Mouse (Mus musculus): ENCODE measurements around the gene Kcnk6.
"Not testable (repeated sequence)": the region's sequence is repeated elsewhere in the genome, so short reads cannot be mapped to it uniquely, and the experiment has no call there.

Gene Kcnk6

DNA sequence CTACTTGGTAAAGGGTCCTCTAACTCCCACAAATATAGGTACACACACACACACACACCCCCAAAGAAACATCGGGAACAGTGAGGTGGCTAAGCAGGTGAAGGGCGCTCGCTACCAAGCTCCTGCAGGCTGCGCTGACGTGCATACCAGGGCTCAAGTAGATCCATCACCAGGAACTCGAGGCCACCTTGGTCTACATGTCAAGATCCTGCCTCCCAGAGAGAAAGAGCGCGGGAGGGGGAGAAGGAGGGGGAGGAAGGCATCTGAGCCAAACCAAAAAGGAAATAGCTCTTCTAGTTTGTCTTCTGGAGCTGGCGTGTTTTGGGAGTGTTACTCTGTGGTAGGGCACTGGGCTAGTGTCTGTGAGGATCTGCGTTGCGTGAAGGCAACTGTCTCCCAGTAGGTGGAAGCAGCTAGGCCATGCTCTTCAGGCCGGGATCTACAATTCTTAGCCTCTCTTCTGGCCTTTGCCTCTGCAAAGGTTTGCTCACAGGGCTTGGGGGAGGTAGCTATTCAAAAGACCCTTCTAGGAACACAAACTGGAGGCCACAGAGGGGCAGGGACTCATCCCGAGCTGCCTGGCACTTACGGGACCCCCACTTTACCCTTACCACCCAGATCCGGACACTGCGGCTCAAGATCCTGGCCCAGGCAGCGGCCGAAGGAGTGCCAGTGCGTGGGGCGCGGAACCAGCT is 14.5 kb upstream of the Kcnk6 start:
- DNase-seq, result no peak

DNA sequence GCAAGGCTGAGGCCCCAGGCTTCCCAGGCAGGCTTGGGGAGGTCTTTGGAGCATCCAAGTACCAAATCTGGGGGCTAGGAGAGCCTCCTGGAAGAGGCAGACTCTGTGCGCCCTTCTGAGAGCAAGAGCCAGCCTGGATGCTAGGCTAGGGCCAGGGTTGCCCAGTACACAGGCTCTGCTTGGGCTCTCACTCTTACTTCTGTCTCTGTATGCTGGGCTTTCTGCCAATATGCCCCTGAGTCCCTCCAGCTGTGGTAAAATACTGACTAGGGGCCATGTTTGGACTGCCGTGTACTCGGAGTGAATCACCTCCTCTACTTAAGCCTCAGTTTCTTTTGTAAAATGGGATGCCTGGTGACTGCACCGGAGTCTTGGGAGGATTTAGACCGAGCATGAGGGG is 13.7 kb upstream of the Kcnk6 start:
- DNase-seq, result no peak

DNA sequence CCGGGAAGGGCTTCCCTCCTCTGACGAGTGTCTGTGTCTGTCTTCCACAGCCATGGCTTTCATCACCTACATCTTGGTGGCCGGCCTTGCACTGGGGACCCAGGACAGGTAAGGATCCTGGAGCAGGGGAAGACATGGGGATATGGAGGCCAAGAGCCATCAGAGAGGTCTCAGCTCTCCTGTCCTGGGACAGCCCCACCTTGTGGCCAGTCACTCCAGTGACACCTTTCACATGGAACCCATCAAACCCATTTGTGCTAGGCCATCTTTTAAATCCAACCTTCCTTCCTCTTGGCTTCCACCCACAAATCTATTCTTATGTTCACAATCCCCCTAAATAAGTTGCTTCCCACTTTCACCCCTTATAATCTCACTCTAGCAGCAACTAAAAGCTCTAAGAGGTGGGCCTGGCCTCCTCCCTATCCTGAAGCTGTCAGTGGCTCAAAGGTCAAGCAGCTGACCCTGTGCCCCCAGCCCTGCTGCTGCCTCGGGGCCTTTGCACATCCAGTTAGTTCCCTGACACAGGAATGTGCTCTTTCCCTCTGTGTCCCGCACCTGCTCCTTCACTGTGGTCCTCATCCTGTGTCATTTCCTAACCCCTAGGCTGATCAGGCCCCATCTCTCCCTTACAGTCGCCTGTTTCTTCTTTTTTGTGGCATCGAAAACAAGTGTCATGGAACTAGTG is 12.6 kb upstream of the Kcnk6 start:
- DNase-seq, result no peak

DNA sequence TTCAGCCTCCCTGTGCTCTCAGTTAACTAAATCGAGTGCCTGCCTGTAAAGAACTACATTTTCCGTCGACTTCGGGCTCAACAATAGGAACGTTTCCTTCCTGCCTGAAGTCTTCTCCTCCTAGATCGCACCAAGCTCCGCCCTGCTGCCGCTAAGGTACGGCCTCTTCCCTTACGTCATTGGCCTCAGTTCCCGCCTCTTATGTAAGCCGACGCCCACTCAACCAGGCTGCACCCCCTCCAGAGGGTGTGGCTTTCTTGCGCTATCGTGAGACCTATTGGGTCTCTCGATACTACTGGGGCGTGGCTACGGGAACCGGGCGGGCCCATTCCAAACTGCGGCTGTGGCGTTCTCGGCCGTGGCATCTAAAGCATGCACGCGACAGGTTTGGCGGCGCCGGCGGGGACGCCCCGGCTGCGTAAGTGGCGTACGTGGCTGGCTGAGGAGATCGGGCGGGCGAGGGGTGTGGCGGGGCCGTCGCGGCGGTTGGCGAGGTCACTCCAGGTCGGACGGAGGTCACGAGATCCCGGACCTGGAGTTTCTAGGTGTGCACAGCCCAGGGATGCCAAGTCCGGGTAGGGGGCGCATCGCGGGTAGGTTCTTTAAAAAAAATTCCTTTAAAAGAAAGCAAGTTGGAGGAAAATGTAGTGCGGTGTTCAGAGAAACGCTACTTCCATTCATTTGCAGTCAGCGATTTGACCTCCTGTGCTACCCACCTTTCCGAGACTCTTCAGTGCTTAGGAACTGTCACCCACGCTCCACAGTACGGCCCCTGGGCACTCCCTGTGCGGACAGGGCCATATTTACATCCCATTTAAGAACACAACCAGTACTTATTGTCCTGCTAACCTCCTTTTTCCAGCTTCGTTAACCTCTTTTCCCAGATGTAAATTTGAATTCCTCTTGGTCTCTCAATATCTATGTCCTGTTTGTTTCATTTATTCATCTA is 6.0 kb upstream of the Kcnk6 start, which contains the start of gene Yif1b:
Gene Yif1b, plus strand, starts transcription at position 311 of the 949 bp plus-strand sequence.
- DNase-seq, result peak; percentile 99

DNA sequence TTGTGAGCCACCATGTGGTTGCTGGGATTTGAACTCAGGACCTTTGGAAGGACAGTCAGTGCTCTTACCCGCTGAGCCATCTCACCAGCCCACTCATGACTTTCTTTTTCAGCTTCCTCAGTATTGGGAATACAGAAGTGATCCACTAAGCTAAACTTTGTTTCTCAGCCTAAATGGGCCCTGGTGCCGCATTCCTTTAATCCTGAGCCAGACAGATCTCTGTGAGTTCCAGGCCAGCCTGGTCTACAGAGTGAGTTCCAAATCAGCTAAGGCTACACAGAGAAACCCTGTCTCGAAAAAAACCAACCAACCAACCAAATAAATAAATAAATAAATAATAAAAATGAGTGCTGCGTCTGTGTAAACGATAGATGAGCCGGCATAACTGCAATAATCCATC is 5.3 kb upstream of the Kcnk6 start:
- not testable (repeated sequence) for DNase-seq

DNA sequence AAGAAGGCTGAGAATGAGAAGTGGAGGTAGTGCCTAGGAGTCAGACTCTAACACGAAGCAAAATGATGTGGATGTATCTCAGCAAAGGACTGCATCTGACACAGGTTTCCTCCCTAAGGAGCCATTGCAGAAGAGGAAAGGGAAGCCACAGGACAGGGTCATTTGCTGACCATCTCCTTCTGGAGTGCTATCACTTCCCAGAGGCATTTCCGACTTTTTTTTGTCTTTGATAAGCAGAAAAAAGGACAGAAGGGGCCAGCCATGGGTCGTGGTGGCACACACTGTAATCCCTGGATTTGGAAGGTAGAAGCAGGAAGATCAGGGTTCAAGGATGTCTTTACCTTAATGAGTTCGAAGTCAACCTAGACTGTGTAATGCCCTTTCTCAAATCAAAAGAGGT is 4.3 kb upstream of the Kcnk6 start:
- no peak for DNase-seq

DNA sequence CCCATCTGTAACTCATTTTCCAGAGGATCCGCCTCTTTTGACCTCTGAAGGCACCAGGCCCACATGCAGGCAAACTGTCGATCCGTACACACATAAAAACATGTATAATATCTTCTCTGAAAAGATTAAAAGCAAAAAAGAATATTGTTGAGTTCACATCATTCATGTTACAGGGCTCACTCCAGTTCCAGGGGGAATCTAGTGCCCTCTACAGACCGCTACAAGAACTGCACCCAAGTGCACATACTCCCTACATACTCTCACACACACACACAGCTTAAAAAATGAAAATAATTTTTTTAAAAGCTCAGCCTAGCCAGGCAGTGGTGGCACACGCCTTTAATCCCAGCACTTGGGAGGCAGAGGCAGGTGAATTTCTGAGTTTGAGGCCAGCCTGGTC is 2.3 kb upstream of the Kcnk6 start:
- DNase-seq, result no peak

DNA sequence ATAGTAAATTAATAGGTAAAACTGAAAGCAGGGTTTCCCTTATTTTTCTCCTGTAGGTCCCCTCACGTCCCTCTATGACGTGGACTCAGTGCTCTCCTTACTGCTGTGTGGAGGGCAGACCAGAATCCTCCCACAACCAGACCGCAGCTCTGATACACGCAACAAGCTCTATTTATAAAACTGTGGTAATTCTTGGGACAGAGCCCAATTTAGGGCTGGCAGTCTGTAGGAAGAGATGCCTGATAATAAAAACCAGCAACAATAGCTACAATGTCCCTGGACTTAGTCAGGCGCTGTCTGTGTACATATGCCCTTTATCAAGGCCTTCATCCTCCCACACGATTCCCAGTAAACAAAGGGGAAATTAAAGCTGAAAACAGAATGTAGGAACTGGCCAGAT is 1.4 kb upstream of the Kcnk6 start:
- no peak for DNase-seq

DNA sequence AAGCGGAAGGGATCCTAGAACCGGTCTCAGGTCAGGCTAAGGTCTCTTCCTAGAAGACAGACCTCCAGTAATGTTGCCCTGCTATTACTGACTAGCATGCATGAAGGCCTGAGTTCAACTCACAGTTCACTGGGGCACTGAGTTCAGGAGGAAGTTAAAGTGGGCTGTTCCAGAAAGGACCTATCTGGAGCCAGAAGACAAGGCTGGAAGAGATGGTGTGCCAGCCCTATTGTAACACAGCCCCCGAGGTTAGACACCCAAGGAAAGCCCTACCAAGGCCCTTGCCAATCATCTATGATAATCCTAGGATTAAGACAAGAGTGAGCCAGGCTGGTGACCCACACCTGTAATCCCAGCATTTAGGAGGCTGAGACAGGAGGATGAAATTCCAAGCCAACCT is 798 bp downstream of the Kcnk6 start:
- DNase-seq, result no peak

DNA sequence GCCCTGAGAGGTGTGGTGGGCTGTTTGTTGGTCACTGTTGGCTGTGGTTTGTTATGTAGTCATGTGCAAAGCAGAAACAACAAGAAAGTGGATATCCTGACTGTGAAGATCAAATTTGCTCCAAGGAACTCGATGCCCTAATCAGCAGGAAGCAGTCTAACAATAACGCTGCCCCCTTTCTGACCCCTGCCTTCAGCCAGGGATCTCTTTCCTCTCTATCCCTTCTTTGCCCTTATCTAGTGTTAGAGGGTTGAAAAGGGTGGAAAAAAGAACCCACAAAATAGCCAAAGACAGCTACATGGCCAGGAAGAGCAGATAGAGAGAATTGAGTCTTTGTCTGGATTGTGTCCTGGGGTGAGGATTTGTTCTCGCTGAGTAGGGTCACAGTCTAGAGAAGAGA is 1.8 kb downstream of the Kcnk6 start:
- DNase-seq, result no peak

DNA sequence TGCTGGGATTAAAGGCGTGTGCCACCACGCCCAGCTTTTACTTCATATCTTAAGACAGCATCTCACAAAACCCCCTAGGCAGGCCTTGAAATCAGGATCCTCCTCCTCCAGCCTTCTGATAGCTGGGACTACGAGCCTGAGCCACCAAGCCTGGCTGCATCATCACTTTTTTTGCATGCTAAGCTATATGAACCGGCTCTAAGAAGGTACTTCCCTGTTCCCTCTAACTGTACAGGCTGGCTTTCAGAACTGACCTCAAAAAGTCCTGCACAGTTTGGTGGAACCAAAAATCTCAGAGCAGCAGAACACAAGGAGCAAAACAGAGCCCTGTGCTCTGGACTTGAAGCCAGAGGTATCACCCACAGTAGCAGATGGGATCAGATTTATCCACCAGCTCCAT is 4.1 kb downstream of the Kcnk6 start:
- DNase-seq, result no peak

DNA sequence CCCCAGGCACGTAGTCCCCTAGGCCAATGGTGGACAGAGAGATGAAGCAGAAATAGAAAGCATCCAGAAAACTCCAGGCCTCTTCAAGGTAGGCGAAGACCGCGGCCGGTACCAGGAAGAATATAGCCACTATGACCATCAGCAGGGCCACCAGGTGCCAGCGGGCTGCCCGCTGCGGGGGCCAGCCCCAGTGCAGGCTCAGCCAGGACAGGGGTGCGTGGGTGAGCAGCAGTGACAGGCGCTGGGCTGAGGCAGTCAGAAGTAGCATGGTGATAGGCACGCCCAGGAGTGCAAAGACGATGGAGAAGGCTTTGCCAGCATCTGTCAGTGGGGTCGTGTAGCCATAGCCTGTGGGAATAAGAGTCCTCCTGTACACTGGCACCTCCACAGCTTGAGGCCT is 6.8 kb downstream of the Kcnk6 start:
- DNase-seq, result no peak

DNA sequence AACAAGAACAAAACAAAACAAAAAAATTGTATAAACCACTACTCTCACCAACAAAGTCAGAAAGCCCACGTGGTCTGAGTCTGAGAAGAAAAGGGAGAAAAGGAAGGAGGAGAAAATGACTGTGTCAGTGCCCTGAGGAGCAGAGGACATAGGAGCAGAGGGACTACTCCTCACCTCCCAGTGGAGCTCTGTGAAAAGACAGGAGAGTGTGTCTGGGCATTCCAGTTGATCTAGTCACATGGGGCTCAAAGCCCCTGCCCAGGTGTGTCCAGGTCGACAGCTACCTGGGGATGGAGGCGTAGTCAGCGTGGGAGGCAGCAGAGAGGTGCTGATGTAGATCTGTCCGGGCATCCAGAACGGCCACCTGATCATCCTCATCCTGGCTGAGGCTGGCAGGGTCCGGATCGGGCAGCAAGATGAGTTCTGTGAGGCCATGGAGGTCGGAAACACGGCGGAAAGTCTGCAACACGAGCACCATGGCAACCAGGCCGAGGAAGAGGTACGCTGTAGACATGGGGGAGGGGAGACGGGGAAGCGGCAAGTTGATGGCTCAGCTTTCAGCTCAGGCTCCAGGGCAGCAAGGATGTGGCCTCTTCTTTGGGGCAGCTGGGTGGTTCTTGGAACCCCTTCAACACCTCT is 7.4 kb downstream of the Kcnk6 start:
- DNase-seq, result no peak

DNA sequence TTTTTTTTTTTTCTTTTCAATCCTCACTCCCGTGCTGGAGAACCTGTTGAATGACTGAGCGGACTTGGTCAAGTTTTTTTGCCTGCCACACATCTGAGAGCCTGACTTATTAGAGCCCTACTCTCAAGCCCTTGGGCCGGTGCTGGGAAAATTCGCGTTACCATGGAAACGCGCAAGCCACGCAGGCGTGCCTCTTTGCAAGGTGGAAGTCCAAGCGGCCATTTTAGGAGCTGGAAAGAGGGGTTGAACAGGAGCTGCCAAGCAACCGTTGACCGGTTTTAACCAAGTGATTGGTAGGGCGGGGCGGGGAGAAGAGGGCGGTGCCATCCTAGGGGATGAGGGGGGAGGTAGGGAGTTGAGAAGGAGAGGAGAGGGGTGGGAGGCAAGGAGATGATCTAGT is 17.5 kb downstream of the Kcnk6 start:
- no peak for DNase-seq

DNA sequence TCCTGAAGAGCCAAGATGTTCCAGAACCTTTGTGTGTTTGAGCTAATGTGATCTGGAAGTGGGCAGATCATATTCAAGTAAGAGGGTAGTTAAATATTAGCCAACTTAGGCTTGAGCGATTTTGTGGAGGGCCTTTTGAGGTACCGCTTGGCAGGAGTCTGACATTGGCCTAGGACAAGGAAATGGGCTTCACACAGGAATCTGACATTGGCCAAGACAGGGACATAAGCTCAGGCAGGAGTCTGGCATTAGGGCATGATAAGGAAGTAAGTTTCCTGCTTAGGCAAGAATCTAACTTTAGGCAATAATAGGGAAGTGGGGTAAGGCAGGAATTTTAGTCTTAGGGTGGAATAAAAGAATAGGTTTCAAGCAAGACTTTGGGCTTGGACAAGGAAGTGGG is 18.1 kb downstream of the Kcnk6 start:
- DNase-seq, result no peak

DNA sequence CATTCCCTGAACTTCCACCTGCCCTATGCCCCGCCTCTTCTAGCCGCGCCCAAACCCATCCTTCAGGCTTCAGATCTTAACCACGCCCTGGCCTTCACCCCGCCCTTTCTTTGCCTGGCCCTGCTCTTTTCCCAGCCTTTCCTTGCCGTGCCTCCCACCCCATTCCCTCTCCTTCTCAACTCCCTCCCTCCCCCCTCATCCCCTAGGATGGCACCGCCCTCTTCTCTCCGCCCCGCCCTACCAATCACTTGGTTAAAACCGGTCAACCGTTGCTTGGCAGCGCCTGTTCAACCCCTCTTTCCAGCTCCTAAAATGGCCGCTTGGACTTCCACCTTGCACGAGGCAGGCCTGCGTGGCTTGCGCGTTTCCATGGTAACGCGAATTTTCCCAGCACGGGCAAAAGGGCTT is 18.6 kb downstream of the Kcnk6 start, which contains the start of gene Catsperg1:
Gene Catsperg1, minus strand, starts transcription at position 361 of the 408 bp plus-strand sequence.
- DNase-seq, result peak in 1 of 2 experiments; percentile 54

DNA sequence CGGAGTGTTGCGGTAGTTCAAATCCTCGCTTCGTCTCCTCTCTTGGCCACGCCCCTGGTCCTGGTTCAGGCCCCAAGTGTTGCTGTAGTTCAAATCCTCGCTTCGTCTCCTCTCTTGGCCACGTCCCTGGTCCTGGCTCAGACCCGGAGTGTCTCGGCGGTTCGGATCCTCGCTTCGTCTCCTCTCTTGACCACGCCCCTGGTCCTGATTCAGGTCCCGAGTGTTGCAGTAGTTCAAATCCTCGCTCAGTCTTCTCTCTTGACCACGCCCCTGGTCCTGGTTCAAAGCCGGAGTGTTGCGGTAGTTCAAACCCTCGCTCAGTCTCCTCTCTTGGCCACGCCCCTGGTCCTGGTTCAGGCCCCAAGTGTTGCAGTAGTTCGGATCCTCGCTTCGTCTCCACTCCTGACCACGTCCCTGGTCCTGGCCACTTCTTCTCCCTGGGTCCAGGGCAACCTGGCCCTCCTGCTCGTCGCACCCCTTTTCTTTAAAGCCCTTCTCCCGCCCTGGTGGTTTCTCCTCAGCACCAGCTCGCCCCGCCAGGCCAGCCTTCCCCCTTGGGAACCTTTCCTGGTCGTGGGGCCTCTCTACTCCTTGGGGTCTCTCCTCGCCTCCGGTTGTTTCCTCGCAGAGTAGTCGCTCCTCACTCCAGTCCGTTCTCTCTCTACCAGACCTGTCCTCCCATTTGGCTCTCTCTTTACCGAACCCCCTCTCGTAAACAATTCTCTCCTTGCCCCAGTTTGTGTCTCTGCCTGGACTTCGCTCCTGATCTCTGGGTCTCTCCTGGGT is 19.3 kb downstream of the Kcnk6 start:
- DNase-seq, result not testable (repeated sequence)

DNA sequence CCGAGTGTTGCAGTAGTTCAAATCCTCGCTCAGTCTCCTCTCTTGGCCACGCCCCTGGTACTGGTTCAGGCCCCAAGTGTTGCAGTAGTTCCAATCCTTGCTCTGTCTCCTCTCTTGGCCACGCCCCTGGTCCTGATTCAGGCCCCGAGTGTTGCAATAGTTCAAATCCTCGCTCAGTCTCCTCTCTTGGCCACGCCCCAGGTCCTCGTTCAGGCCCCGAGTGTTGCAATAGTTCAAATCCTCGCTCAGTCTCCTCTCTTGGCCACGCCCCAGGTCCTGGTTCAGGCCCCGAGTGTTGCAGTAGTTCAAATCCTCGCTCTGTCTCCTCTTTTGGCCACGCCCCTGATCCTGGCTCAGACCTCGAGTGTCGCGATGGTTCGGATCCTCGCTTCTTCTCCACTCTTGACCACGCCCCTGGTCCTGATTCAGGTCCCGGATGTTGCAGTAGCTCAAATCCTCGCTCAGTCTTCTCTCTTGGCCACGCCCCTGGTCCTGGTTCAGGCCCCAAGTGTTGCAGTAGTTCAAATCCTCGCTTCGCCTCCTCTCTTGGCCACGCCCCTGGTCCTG is 20.0 kb downstream of the Kcnk6 start:
- peak; percentile 28 to 48 for DNase-seq

DNA sequence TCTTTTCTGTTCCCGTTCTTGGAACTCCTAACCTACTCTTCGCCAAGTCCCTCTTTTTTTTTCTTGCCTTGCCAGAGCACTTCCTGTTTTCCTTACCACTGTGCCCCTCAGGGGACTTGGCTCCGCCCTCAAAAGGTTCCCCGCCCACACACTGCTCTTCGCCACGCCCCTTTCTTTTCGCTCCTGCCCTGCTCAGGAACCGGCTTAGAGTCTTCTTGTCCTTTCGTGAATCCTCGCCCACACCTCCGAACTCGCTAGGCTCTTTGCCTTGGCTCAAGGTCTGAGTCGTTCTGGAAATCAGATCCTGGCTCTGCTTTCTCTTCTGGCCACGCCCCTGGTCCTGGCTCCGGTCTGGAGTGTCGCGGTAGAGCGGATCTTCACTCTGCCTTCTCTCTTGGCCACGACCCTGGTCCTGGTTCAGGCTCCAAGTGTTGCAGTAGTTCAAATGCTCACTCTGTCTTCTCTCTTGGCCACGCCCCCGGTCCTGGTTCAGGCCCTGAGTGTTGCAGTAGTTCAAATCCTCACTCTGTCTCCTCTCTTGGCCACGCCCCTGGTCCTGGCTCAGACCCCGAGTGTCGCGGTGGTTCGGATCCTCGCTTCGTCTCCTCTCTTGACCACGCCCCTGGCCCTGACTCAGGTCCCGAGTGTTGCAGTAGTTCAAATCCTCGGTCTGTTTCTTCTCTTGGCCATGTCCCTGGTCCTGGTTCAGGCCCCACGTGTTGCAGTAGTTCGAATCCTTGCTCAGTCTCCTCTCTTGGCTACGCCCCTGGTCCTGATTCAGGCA is 20.7 kb downstream of the Kcnk6 start:
- peak; percentile 86 to 89 for DNase-seq

DNA sequence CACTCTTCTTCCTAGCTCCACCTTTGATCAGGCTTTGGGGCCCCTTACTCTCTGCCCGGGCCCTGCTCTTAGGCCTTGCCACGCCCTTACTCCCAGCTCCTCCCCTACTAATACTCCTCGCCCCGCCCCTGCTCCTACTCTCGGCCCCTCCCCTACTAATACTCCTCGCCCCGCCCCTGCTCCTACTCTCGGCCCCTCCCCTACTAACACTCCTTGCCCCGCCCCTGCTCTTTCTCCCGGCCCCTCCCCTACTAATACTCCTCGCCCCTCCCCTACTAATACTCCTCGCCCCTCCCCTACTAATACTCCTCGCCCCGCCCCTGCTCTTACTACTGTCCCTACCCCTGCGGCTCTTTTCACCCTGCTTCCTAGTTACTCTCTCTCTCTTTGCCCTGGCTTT is 21.3 kb downstream of the Kcnk6 start:
- peak; percentile 55 to 71 for DNase-seq

DNA sequence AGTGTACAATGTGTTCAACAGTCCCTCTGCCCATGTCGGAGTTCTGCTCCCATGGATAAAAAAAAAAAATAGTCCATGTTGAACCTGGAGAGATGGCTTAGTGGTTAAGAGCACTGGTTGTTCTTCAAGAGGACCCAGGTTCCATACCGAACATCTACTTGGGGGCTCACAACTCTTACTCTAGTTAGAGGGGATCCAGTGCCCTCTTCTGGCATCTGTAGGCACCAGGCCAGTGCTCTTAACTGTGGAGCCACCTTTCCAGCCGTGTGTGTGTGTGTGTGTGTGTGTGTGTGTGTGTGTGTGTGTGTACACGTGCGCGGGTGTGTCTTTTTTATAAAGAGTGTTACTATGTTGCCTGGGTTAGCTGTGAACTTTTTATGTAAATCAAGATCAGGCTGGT is 29.7 kb downstream of the Kcnk6 start:
- no peak for DNase-seq
